Mouse (Mus musculus) mature B cell (primary cell): ENCODE measurements around the gene Fam83g.

Experiments
- in situ Hi-C: fragments of 300-500 bp; cut with MboI; formaldehyde crosslinking; loops from 2 replicates; pipeline ENCODE4 v1.14.3; 2019

Fam83g gene

DNA sequence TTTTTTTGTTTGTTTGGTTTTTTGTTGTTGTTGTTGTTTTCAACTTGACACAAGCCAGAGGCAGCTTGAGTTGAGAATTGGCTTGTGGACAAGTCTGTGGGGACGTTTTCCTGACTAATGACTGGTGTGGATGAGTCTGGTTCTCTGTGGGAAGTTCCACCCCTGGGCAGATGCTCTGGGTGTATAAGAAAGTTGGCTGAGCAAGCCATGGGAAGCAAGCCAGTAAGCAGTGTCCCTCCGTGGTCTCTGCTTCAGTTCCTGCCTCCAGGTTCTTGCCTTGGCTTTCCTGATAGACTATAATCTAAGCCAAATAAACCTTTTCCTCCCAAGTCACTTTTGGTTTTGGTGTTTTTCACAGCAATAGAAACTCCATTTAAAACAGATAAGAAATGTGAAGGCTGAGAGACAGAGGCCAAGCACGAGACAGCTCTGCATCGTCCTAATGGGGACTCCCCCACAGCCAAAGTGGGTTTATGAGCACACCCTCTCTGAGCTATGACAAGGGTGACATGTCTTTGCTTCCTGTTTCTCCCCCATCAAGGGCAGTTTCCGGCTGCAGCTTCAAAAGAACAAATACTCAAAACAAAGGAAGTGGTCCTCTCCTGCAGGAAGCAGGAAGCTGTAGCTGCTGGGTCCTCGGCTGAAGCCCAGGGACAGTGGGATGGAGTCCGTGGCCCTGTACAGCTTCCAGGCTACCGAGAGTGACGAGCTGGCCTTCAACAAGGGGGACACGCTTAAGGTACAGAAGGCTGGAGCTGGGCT is 31.0 kb upstream of the Fam83g start, which contains the start of gene Grap:
Grap (plus strand) TSS at position 580 of the 762 bp plus-strand sequence.
- in situ Hi-C loops, result no loop called here

DNA sequence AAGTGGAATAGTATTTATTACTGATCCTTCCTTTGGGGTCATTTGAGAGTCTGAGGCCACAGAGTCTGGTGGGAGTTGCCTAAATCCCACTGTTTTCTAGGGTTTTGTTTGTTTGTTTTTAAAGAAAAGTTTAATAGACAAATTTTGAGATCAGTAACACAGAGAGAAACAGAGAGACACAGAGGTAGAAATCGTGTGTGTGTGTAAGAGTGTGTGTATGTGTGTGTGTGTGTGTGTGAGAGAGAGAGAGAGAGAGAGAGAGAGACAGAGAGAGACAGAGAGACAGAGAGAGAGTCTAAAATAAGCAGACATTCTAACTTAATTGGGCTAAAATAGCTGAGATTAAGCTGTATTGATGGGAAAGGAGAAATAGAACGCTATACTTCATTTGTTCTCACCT is 30.3 kb upstream of the Fam83g start:
- in situ Hi-C loops, result no loop called here

DNA sequence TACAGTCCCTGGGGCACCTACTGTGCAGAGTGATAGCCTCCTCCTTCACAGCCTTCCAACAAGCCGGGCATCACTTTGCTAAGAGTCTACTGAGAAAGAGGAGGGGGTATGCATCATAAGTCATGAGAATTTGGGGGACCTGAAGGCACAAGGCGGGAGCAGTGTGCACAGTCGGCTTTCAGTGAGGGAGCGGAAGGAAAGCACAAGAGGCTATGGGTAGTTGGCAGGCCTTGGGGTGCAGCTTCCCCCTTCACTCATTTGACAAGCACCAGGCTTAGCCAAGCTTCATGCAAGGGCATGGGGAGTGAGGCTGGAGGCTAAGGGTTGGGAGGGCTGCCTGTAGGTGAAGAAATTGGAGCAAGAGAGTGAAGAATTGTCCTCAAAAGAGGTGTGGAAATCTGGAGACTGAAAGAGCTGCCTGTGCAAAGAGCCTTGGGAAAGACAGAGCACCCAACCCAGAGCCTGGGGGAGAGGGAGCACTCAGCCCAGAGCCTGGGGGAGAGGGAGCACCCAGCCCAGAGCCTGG is 29.0 kb upstream of the Fam83g start:
- in situ Hi-C loops, result no loop called here

DNA sequence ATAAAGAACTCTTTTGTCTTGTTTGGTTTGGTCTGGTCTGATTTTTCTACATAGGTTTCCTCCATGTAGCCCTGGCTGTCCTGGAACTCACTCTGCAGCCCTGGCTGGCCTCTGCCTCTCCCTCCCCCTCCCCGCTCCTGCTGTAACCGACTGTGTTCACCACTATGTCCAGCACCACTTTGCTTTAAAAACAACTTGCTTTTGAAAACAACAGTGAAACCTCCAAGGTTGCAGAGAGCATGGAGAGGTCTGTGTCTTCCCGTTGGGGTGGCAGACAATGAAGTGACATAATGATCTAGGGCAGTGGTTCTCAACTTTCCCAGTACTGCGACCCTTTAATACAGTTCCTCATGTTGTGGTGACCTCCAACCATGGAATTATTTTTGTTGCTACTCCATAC is 28.2 kb upstream of the Fam83g start:
- in situ Hi-C loops, result no loop called here

DNA sequence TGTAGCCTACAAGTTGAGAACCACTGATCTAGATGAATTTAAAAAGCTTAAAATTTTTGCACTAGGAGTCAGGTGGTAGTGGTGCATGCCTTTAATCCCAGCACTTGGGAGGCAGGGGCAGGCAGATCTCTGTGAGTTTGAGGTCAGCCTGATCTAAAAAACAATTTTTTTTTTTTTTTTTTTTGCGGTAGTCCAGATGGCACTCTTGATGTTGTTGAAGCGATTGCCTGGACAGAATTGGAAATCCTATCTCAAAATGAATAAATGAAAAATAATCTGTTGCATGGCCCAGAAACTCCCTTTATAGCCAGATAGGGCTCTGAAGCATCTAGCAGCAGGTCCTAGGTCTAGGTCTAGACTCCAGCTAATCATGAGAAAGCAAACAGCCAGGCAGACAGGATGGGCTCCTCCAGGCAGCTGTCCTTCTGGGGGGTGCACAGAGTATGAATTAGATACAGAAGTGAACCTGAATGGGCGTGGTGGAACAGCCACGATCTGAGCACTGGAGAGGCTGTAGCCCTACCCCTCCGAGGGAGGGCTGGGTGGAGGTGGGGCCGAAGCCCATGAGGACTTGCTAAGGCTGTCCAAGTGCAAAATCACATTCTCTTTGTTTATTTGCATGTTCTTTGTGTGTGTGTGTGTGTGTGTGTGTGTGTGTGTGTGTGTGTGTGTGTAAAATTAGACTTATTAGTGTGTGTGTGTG is 27.6 kb upstream of the Fam83g start:
- in situ Hi-C loops, result no loop called here

DNA sequence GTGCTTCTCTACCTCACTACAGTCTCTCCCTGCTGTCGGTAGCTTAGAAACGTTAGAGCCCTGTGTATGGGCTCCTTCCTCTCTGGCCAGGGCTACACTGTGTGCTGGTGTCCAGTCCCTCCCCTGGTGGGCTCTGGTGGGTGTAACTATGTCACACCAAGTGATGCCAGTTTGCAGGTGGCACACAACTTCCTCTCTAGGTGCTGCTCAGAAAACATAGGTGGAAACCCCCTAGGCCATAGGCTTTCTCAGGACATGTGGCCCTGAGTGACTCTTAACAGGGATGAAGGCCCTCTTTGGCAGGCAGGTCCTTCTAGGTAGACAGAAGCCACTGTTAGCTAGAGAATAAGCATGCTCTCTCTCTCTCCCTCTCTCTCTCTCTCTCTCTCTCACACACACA is 26.5 kb upstream of the Fam83g start:
- in situ Hi-C loops, result no loop called here

DNA sequence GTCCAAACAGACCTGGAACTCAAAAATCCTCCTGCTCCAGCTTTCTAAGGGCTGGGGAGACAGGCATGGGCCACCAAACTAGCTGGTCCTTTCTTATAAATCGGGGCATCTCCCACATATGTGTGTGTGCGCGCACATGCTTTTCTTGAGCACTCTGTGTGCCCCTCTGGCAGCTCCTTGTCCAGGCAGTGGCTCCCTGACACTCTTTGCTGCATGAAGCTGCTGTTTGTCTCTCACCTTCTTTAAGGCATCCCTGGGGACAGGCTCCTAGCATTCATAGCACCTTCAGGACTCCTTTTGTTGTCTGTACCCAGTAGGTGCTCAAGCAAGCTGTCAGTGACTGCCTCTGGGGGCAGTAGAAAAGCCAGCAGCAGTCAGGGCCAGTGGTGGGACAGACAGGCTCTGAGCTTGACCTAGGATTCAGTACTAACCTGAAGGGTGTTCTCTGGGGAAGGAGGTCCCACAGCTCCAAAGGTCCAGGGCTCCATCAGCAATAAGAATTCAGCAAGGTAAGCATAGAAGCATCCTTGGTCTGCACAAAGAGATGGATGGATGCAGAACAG is 25.4 kb upstream of the Fam83g start:
- in situ Hi-C loops, result no loop called here

DNA sequence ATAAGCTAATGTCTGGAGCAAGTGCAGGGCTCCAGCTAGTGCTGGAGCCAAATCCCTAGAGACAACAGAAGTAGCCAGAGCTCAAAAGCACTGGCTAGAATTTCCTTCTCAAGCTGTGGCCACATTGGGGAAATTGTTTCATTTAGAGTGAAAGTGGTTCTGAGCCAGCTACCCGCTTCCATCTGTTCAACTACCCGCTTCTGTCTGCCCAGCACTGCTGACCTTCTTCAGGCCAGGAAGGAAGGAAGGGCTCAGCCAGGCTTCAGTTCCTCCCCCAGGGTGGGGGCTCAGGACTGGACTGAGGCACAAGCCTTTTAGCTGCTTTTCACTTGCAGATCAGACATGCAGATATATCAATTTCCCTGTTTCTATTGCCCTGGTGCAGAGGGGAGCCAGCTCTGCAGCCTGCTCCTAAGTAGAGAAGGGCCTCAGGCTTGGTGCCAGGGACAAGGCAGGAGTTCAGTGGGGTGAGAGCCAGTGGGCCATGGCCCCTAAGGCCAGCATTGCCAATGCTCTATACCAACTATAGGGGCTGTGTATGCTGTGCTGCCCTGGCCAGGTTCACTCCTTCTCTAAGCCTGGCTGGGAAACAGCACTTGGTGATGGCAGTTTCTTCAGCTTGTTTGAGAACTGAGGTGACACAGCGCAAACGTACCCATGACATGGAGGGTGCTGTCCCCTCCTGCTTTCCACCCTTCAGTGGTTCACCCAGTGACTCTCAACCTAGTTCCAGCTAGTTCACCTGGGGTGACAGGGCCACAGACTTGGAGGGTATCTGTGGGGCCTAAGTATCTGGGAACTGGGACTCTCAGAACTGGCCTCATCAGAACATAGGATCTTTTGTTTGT is 24.7 kb upstream of the Fam83g start:
- in situ Hi-C loops, result no loop called here

DNA sequence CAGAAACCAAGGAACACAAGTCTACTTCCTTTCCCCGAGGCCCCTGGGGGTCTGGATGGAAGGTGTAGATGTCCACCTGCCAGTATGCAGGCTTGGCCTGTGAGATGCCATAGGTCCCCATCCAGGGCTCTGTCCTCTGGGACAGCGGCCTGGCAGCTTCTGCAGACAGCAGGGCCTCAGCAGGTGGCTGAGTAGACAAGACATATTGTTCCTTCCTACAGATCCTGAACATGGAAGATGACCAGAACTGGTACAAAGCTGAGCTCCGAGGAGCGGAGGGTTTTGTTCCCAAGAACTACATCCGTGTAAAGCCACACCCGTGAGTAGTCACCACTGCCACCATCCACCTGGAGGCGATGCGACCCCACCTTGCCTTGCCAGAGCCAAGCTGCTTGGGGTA is 23.9 kb upstream of the Fam83g start:
- in situ Hi-C loops, result no loop called here

DNA sequence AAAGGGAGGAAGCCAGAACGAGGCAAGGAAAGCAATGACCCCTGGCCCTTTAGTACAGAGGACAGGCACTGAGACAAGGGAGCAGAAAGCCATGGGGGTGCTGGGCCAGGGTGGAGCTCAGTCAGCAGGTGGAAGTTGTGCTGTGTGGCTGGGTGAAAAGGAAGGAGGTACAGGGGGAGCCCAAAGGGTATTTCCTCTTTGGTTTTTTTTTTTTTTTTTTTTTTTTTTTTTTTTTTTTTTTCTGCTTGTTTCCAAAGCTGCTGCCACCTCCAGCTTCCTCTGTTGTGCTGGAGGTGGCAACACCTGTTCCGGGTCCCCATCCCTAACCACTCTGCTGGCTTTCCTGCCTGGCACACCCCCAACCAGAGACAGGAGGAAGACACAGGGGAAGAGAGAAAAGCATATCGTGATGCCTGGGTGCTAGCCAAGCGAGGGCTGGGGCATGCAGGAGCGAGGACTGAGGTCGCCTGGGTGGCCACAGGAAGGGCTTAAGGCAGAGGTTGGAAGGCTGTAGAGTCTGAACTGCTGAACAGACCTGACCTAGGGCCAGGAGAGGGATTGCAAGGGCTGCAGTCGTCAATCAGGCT is 23.0 kb upstream of the Fam83g start:
- in situ Hi-C loops, result no loop called here

DNA sequence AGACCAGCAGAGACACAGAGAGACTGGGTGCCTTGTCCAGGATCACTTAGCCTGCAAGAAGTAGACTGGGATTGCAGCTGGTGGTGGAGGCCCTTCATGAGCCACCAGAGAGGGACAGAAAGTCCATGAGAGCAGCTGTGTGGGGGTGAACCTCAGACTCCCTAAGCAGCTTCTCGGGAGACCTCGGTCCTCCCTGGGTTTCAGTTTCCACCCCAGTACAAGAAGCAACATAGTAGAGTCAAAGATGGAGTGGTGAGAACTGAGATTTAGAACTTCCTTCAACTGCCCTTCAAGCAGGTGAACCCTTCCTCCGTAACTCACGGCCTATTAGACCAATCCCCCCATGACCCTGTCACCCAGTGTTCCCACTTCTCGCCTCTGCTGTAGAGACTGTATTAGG is 21.7 kb upstream of the Fam83g start:
- in situ Hi-C loops, result no loop called here

DNA sequence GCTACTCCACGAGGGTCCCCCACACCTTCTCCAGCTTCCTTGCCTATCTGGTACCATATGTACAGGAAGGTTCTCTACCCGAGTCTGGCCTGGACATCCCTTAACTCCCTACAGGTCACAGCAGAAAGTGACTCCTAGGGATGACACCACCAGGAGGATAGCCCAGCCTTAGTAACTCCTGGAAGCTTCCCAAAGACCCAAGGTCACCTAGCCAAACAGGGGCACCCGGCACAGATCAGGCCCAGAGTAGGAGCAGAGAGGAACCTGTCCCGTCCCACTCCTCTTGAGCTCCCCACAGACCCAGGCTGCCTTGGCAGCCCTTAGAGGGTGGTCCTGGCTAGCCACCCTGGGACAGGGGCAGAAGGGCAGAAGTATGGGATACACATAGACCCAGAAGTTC is 18.5 kb upstream of the Fam83g start:
- in situ Hi-C loops, result no loop called here

DNA sequence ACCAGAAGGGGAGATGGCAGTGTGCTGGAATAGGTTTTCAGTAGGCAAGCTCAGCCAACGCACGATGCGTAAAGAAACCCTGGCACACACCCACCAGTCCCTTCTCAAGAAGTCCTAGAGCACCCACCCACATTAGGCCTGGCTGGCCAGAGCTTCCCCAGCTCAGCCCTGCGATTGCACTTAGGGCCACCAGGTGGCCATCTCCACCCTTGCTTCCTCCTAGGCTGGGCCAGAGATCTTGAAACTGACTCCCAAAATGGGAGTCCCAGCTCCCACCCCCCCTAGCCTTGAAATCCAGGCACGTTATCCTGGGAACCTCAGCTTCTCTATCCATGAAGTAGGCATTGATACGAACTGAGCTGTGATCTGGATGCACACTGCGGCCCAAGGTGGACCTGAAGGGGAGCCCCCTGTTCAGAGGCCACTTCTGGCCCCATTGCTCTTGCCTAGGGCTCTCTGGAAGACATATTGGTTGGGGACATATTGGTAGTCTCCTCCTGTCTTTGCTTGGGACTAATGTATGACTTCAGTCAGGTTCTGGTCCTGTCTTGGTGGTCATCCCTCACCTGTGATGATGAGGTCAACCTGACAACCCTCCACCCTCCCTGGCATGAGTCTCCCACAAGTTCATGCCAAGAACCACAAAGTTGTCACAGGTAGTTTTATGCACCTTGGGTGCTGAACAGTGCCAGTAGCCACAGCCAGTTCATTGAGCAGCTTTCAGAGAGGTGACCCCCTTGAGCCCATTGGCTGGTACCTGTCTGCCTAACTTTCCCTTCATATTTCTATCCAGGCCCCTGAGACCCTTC is 17.7 kb upstream of the Fam83g start:
- in situ Hi-C loops, result no loop called here

DNA sequence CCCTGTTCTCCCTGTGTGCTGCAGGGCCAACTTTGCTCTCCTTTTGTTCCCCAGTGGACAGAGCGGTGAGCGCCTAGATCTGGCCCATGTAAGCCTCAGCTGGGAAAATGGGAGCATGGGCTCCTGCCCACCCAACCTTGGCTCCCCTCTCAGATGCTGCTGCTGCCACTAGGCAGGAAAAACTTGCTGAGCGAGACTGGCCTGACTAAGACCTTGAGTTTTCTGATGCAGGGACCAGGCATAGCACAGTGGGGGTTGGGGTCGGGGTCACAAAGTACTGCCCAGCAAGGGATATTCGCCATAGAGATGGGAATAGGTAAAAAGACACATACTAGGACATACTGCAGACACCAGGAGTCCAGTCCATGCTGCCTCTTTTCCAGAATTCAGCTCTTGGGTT is 16.6 kb upstream of the Fam83g start:
- in situ Hi-C loops, result no loop called here

DNA sequence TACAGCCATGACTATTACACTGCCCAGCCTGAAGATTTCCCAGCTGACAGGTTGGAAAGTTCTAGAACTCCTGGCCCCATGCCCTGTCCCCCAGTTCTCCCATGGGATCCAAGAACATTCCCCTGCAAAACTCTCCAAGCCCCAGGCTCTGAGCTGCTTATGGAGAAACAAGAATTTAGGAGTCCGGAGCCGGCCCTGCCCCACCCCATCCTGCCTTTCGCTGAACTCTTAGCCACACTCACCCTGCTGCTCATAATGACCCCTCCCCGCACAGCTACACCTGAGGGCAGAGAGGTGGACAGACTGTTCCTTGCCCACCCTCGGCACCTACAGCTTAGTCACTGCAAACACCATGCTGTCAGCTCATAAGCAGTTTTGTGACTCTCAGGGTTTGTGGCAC is 16.1 kb upstream of the Fam83g start:
- in situ Hi-C loops, result no loop called here

DNA sequence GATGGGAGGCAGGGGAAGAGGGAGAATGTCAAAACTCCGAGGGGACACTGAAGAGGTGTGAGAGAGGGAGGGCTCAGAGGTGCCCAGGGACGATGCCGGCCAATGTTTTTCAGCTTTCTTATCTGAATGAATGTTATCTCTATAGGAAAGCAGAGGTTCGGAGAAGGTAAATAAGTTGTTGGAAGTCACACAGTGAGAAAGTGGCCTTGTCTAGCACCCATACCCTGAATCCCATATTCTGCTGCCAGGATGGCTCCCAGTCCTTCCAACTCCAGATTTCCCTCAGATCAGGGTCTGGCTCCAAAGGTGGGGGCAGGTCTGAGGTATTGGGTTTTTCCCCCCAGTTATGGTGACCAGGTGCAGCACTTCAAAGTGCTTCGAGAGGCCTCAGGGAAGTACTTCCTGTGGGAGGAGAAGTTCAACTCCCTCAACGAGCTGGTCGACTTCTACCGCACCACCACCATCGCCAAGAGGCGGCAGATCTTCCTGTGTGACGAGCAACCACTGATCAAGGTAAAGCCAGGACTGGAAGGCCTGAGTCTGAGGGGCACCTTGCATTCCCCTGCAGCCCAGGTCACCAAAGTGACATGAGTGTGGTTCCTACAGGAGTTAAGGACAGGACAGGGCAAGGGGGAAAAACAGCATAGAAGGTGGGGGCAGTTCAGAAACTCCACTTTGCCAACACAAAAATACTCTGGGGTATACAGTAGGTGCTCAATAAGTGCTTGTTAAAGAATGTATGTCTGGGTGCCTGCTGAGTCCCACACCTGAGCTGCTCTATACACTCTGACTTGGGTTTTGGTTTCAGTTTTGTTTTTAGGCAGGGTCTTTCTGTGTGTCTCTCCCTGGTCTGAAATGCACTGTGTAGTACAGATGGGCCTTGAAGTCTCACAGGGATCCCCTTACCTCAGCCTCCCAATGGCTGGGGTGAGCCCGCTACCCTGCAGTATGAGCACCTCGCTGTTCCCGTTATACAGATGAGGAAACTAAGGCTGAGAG is 14.1 kb upstream of the Fam83g start:
- in situ Hi-C loops, result no loop called here

DNA sequence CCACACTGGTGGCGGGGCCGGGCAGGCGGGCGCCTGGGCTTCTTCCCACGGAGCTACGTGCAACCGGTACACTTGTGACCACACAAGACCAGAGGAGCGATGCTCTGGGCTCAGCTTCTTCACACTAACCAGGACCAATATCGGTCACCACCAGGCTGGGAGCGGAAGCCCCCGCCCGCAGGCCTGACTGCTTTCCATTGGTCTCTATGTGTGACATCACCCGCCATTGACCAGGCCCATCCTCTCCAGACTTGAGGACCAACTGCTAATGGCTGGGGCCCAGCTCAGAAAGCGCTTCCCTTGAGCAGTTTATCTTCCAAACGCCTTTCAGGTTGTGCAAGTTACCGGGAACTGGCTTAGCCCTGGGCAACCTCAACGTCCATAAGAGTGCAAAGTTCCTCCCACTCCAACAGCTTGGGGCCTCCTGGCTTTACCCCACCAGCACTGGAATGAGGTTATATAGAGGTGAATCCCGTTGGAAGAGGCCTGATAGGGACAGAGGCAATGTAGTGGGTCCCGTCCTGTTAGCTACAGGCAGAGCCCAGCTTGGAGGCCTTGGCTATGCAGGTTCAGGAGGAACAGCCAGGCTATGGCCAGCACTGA is 12.0 kb upstream of the Fam83g start:
- in situ Hi-C loops, result no loop called here

DNA sequence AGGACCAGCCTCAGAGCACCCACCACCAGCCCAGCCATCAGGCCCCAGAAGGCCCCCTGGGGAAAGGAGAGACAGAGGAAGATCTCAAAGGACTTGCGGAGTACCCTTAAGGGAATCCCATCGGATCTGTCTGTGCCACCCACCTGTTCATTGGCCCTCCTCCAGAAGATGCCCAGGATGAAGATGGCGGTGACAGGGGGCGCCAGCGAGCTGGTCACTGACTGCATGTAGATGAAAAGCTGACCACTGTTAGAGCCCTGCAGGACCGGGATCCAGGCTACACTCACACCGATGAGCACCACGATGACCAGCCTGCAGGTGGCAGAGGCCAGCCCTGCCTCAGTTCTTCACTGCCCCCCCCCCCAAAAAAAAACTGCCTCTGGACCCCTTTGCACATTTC is 10.2 kb upstream of the Fam83g start:
- in situ Hi-C loops, result no loop called here

DNA sequence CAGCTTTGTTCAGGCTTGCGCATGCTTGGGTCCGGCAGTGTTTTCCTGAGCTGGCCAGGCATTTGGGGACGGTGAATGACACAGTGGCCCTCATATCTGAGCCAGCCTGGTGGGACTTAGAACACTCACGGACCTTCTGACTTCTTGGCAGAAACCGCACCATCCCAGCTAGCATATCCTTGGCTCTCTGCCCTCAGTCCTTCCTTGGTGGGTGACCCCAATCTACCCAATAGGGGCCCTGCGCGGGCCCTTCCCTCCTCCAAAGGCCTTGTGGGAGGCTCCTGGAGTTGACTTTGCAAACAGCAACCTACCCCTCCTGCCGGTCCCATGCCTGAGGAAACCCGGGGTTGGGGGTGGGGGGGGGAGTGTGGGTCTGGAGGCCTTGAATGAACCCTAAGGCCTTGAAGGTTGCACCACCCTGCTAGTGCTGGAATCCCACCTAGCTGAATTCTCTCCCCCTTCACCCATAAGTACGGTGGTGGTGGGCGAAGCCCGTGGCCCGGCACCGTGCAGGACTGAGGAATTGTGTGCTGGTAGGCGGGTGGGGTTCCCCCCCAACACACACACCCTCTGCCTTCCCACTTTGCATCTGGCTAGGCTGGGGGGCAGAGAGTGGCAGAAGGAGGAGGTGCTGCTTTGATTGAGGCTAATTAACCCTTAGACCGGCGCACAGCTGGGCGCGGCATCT is 9.6 kb upstream of the Fam83g start:
- in situ Hi-C loops, result no loop called here
